Mouse (Mus musculus) embryonic fibroblast, embryonic 13.5 days (primary cell): ENCODE results near the gene Galt.

Source experiments
- CTCF ChIP-seq: IDR thresholded peaks from 2 replicates; pipeline ENCODE4 v1.5.1; 2011; ENCODE audit warnings: mild to moderate bottlenecking, control low read depth, low read length, moderate library complexity, borderline replicate concordance; ENCODE audit not compliant: insufficient read depth
- POLR2A ChIP-seq: IDR thresholded peaks from 2 replicates; pipeline ENCODE4 v1.6.1; 2011; ENCODE audit warnings: low read depth, mild to moderate bottlenecking, control low read depth, low read length, moderate library complexity

- no peak for TF ChIP-seq POLR2A
- no peak for TF ChIP-seq CTCF
These were observed 4.7 kb downstream of the Galt start for GRCm38 (mm10) chr4:41759656-41760287.
